Comparison of ENCODE assay signal across 23 mouse cellular contexts in the genomic region with DNA sequence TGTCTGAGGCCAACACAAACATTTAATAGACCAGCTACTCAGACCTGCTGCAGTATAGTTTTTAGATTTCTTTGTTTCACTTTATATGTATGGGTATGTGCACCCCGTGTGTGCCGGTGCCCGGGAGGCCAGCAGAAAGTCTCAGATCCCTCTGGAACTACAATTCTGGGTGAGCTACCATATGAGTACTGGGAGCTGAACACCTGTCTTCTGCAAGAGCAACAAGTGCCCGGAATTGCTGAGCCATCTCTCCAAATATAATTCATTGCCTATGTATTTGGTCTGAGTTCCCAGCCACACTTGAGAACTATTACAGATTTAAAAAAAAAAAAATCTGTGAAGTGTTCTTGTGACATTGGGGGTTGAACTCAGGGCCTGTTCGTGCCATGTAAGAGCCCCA. TPM values are rescaled to one million over a fixed set of nuclear protein-coding genes. Genes with fewer than 3 reads are reported as not detected.
A peak's percentile ranks its signal among the peaks of the same experiment; 100 is the strongest.
DNase-seq lines count a peak whose midpoint lies in the region; ATAC-seq and TF ChIP-seq lines count a peak whose summit lies in the region.
"Had no signal": no experiment of that assay in that cellular context is flagged by ENCODE, and none has a peak within 500 bp of the region (broad histone marks: within the 10 kb centered on the region; RNA-seq: fewer than 3 reads in every experiment).

No protein-coding gene starts in this region.

- H3K27ac ChIP-seq in liver, embryonic 13.5 days: peak overlapping the region; percentile 97; the same call in 1 of the 2 replicates
- H3K27ac ChIP-seq in limb, embryonic 14.5 days (replicated peaks; ENCODE audit: low read depth, low read length): no peak overlapping the region
- H3K27ac ChIP-seq in liver, embryonic 14.5 days: 0 out of 2 replicates have a peak overlapping the region, but pooled peaks have one; percentile 21
- H3K27ac ChIP-seq in liver, postnatal 0 days (ENCODE audit: low read depth): 0 out of 2 replicates have a peak overlapping the region, but pooled peaks have one; percentile 51
- H3K27ac ChIP-seq: embryonic facial prominence, embryonic 12.5 days; embryonic facial prominence, embryonic 15.5 days; forebrain, embryonic 12.5 days; forebrain, embryonic 15.5 days; heart, embryonic 15.5 days; hindbrain, embryonic 10.5 days; hindbrain, embryonic 13.5 days had no signal

- DNase-seq in liver, embryonic 13.5 days: no peak
- no peak for DNase-seq in liver
- DNase-seq in limb, embryonic 14.5 days (ENCODE audit: low spot score): no peak
- no peak for DNase-seq in liver, embryonic 14.5 days (ENCODE audit: low read depth in 3 of 3, low spot score in 3 of 3)
- DNase-seq in liver, postnatal 0 days: no peak
- no peak for DNase-seq in cerebellum, adult 11-12 months
- no peak for DNase-seq in ovary, postnatal 36 days (ENCODE audit: low spot score)
- DNase-seq in cerebellum, adult 9-10 months: no peak
- DNase-seq: adrenal gland, adult 2 months; cerebellum, adult 9-11 months; gastrocnemius, postnatal 25 days; heart, adult 18-20 months; heart, postnatal 10 days; heart, postnatal 36 days had no signal

- no peak for TF ChIP-seq CTCF in liver, embryonic 14.5 days (IDR thresholded peaks at IDR 0.05; ENCODE audit: low read depth)
- TF ChIP-seq CTCF in liver, postnatal 0 days (IDR thresholded peaks at IDR 0.05; ENCODE audit: low read depth): no peak

- H3K27me3 ChIP-seq in liver, embryonic 13.5 days: no peaks in the 10 kb centered on the region
- no peaks in the 10 kb centered on the region for H3K27me3 ChIP-seq in limb, embryonic 14.5 days (ENCODE audit: control insufficient read depth, insufficient read depth, low read length)
- no peaks in the 10 kb centered on the region for H3K27me3 ChIP-seq in liver, embryonic 14.5 days (ENCODE audit: control insufficient read depth, insufficient read depth, low read length)
- H3K27me3 ChIP-seq in liver, postnatal 0 days (ENCODE audit: insufficient read depth, low read length): no peaks in the 10 kb centered on the region
- H3K27me3 ChIP-seq: embryonic facial prominence, embryonic 12.5 days; embryonic facial prominence, embryonic 15.5 days; forebrain, embryonic 12.5 days; forebrain, embryonic 15.5 days; heart, embryonic 12.5 days; heart, embryonic 15.5 days; hindbrain, embryonic 13.5 days had no signal

- no peak for ATAC-seq in liver, embryonic 13.5 days (ENCODE audit: low read depth)
- ATAC-seq in limb, embryonic 14.5 days (ENCODE audit: low FRiP score, low read depth): no peak
- no peak for ATAC-seq in liver, embryonic 14.5 days (ENCODE audit: insufficient read depth)
- ATAC-seq in liver, postnatal 0 days: no peak
- ATAC-seq: forebrain, embryonic 15.5 days had no signal

- peaks cover 5% of the 10 kb centered on the region; the same call in 1 of the 2 replicates for H3K36me3 ChIP-seq in liver, embryonic 13.5 days
- no peaks in the 10 kb centered on the region for H3K36me3 ChIP-seq in limb, embryonic 14.5 days (ENCODE audit: control insufficient read depth, insufficient read depth, low read length)
- H3K36me3 ChIP-seq in liver, embryonic 14.5 days (replicated peaks; ENCODE audit: control insufficient read depth, insufficient read depth, low read depth): no peaks in the 10 kb centered on the region
- H3K36me3 ChIP-seq in liver, postnatal 0 days (replicated peaks; ENCODE audit: insufficient read depth, low read length): no peaks in the 10 kb centered on the region
- H3K36me3 ChIP-seq: embryonic facial prominence, embryonic 12.5 days; embryonic facial prominence, embryonic 15.5 days; forebrain, embryonic 12.5 days; forebrain, embryonic 15.5 days; heart, embryonic 12.5 days; heart, embryonic 15.5 days; hindbrain, embryonic 10.5 days; hindbrain, embryonic 13.5 days had no signal

- TF ChIP-seq EP300 in liver, embryonic 14.5 days (IDR thresholded peaks at IDR 0.05; ENCODE audit: low read depth): no peak
- TF ChIP-seq EP300 in liver, postnatal 0 days (IDR thresholded peaks at IDR 0.05; ENCODE audit: low read depth): no peak

- H3K4me3 ChIP-seq in liver, embryonic 13.5 days (replicated peaks): no peak overlapping the region
- H3K4me3 ChIP-seq in limb, embryonic 14.5 days (replicated peaks; ENCODE audit: low read length): no peak overlapping the region
- H3K4me3 ChIP-seq in liver, embryonic 14.5 days (ENCODE audit: insufficient read depth in 1 of 2, low read depth in 2 of 2, low read length in 2 of 2): no peak overlapping the region
- H3K4me3 ChIP-seq in liver, postnatal 0 days (ENCODE audit: low read depth, low read length): no peak overlapping the region
- H3K4me3 ChIP-seq: embryonic facial prominence, embryonic 12.5 days; embryonic facial prominence, embryonic 15.5 days; erythroblast, embryonic 14.5 days; forebrain, embryonic 12.5 days; forebrain, embryonic 15.5 days; heart, embryonic 12.5 days; heart, embryonic 15.5 days; hindbrain, embryonic 10.5 days; hindbrain, embryonic 13.5 days had no signal

- 88% methylated on average over 5 of the region's 5 CpGs for WGBS in liver, embryonic 13.5 days (ENCODE audit: insufficient replicate concordance)
- WGBS in limb, embryonic 14.5 days: 73% methylated on average over 5 of the region's 5 CpGs
- WGBS in liver, embryonic 14.5 days (ENCODE audit: insufficient replicate concordance): 88% methylated on average over 5 of the region's 5 CpGs
- whole genome bisulfite sequencing in liver, postnatal 0 days (ENCODE audit: insufficient replicate concordance): 90% methylated on average over 5 of the region's 5 CpGs

- H3K9me3 ChIP-seq in liver, embryonic 13.5 days (replicated peaks): peaks cover 9% of the 10 kb centered on the region
- peaks cover 4% of the 10 kb centered on the region; the same call in 1 of the 2 replicates for H3K9me3 ChIP-seq in limb, embryonic 14.5 days (ENCODE audit: control insufficient read depth, low read length)
- H3K9me3 ChIP-seq in liver, embryonic 14.5 days (ENCODE audit: control insufficient read depth, low read length): peaks cover 4% of the 10 kb centered on the region
- H3K9me3 ChIP-seq in liver, postnatal 0 days (ENCODE audit: low read length): peaks cover 5% of the 10 kb centered on the region; the same call in 1 of the 2 replicates
- H3K9me3 ChIP-seq: embryonic facial prominence, embryonic 12.5 days; embryonic facial prominence, embryonic 15.5 days; forebrain, embryonic 12.5 days; forebrain, embryonic 15.5 days; heart, embryonic 15.5 days; hindbrain, embryonic 13.5 days had no signal

- H3K4me1 ChIP-seq in liver, embryonic 13.5 days (replicated peaks): peaks cover 72% of the 10 kb centered on the region
- 0 out of 2 replicates have a peak, but pooled peaks cover 6% of the 10 kb centered on the region for H3K4me1 ChIP-seq in limb, embryonic 14.5 days (ENCODE audit: control insufficient read depth, insufficient read depth, low read length)
- peaks cover 49 to 61% of the 10 kb centered on the region in 2 experiments for H3K4me1 ChIP-seq in liver, embryonic 14.5 days (replicated peaks; ENCODE audit: control insufficient read depth in 2 of 2, insufficient read depth in 2 of 2, low read length in 1 of 2)
- peaks cover 42% of the 10 kb centered on the region for H3K4me1 ChIP-seq in liver, postnatal 0 days (ENCODE audit: insufficient read depth)
- H3K4me1 ChIP-seq: forebrain, embryonic 12.5 days; forebrain, embryonic 15.5 days; hindbrain, embryonic 10.5 days; hindbrain, embryonic 13.5 days had no signal

- no peak for TF ChIP-seq POLR2A in limb, embryonic 14.5 days (IDR thresholded peaks at IDR 0.05; ENCODE audit: borderline replicate concordance, extremely low read depth, insufficient read depth, insufficient read length)

- no peak overlapping the region for H3K4me2 ChIP-seq in liver, embryonic 13.5 days
- H3K4me2 ChIP-seq in limb, embryonic 14.5 days (replicated peaks; ENCODE audit: low read depth, low read length, severe bottlenecking): peak overlapping the region; percentile 23; the same call in 1 of the 2 replicates
- H3K4me2 ChIP-seq in liver, embryonic 14.5 days (ENCODE audit: low read depth): no peak overlapping the region
- no peak overlapping the region for H3K4me2 ChIP-seq in liver, postnatal 0 days (ENCODE audit: low read depth, low read length)
- H3K4me2 ChIP-seq: embryonic facial prominence, embryonic 12.5 days; embryonic facial prominence, embryonic 15.5 days; forebrain, embryonic 12.5 days; forebrain, embryonic 15.5 days; heart, embryonic 12.5 days; heart, embryonic 15.5 days; hindbrain, embryonic 13.5 days had no signal

- no peak overlapping the region for H3K9ac ChIP-seq in liver, embryonic 13.5 days
- no peak overlapping the region for H3K9ac ChIP-seq in limb, embryonic 14.5 days (ENCODE audit: low read depth, low read length, severe bottlenecking)
- no peak overlapping the region for H3K9ac ChIP-seq in liver, embryonic 14.5 days (replicated peaks)
- H3K9ac ChIP-seq in liver, postnatal 0 days (replicated peaks): no peak overlapping the region
- H3K9ac ChIP-seq: embryonic facial prominence, embryonic 12.5 days; embryonic facial prominence, embryonic 15.5 days; forebrain, embryonic 12.5 days; forebrain, embryonic 15.5 days; heart, embryonic 12.5 days; heart, embryonic 15.5 days; hindbrain, embryonic 13.5 days had no signal

RNA-seq across cellular contexts. Expression of gene Ppm1b, which starts 19.7 kb away (rescaled TPM):
- 47.2 and 55.0 TPM in 2 replicates for polyA plus RNA-seq in liver, embryonic 13.5 days (2015; fragmentation: Nextera tagmentation; extraction: Ambion mirVana)
- 51.4 and 59.9 TPM in 2 replicates for polyA plus RNA-seq in limb, embryonic 14.5 days (2012; rRNA removed)
- 69.3 and 72.6 TPM in 2 replicates for polyA plus RNA-seq in limb, embryonic 14.5 days (2014; fragmentation: Nextera tagmentation; extraction: Ambion mirVana)
- 21.5 and 31.3 TPM in 2 replicates for polyA plus RNA-seq in liver, embryonic 14.5 days (2012; rRNA removed)
- polyA plus RNA-seq in liver, embryonic 14.5 days (2014; fragmentation: Nextera tagmentation; extraction: Ambion mirVana): 40.6 and 50.6 TPM in 2 replicates
- 41.6 and 46.3 TPM in 2 replicates for polyA plus RNA-seq in liver, postnatal 0 days (2015; fragmentation: Nextera tagmentation; extraction: Ambion mirVana)
